Mouse (Mus musculus): Measurements from ENCODE around the gene Dsel. TPM values are rescaled to one million over a fixed set of nuclear protein-coding genes. Genes with fewer than 3 reads are reported as not detected.

The Dsel gene
- polyA plus RNA-seq, 1 experiment: 0.91 TPM

GRCm38 (mm10) chr1:111857852-111858251 is 6.9 kb downstream of the Dsel start:
- Histone ChIP-seq H3K4me3 (ENCODE audit: insufficient read depth, low read depth, low read length) (no peak overlapping the region), H3K27ac (ENCODE audit: insufficient read depth, low read depth, low read length) (no peak overlapping the region), H3K27me3 (replicated peaks; ENCODE audit: control insufficient read depth, insufficient read depth, low read length) (no peaks in the 10 kb centered on the region), H3K36me3 (ENCODE audit: control insufficient read depth, insufficient read depth, low read length) (no peaks in the 10 kb centered on the region), H3K4me1 (ENCODE audit: control insufficient read depth, insufficient read depth, low read length) (no peaks in the 10 kb centered on the region)
- DNase-seq: no peak
- TF ChIP-seq POLR2A (IDR thresholded peaks at IDR 0.05; ENCODE audit: low read depth, low read length) (no peak), CTCF (conservative IDR thresholded peaks at IDR 0.05; ENCODE audit: insufficient read depth, insufficient read length, low read depth, low read length) (no peak)
- 89% methylated on average over 1 of the region's 1 CpGs for WGBS

DNA sequence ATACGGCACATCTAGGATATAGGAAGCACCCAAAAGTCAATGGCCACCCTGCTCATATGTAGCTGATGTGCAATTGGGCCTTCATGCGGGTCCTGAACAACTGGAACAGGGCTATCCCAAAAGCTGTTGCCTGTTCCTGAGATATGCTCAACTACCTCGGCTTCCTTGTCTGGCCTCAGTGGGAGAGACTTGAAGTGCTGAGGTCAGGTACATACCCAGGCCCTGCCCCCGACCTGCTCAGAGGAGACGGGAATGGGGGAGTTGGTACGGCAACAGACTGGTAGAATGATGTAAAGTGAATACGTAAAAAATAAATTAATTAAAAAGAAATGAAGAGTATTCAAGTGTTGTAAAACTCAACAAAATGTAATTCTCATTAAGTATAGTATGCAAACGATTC is 12.3 kb downstream of the Dsel start:
- WGBS: 89% methylated on average over 8 of the region's 8 CpGs
- Histone ChIP-seq H3K36me3 (ENCODE audit: control insufficient read depth, insufficient read depth, low read length) (no peaks in the 10 kb centered on the region), H3K4me3 (ENCODE audit: insufficient read depth, low read depth, low read length) (no peak overlapping the region), H3K27me3 (replicated peaks; ENCODE audit: control insufficient read depth, insufficient read depth, low read length) (no peaks in the 10 kb centered on the region), H3K27ac (ENCODE audit: insufficient read depth, low read depth, low read length) (no peak overlapping the region), H3K4me1 (ENCODE audit: control insufficient read depth, insufficient read depth, low read length) (no peaks in the 10 kb centered on the region)
- TF ChIP-seq POLR2A (IDR thresholded peaks at IDR 0.05; ENCODE audit: low read depth, low read length) (no peak), CTCF (conservative IDR thresholded peaks at IDR 0.05; ENCODE audit: insufficient read depth, insufficient read length, low read depth, low read length) (no peak)
- no peak for DNase-seq

- WGBS: 60% methylated on average over 2 of the region's 2 CpGs
- no peak for TF ChIP-seq CTCF (conservative IDR thresholded peaks at IDR 0.05; ENCODE audit: insufficient read depth, insufficient read length, low read depth, low read length)
- no peak for TF ChIP-seq POLR2A (IDR thresholded peaks at IDR 0.05; ENCODE audit: low read depth, low read length)
- no peaks in the 10 kb centered on the region for H3K4me1 ChIP-seq (ENCODE audit: control insufficient read depth, insufficient read depth, low read length)
- no peaks in the 10 kb centered on the region for H3K27me3 ChIP-seq (replicated peaks; ENCODE audit: control insufficient read depth, insufficient read depth, low read length)
- no peak overlapping the region for H3K27ac ChIP-seq (ENCODE audit: insufficient read depth, low read depth, low read length)
- DNase-seq: no peak
- no peak overlapping the region for H3K4me3 ChIP-seq (ENCODE audit: insufficient read depth, low read depth, low read length)
- H3K36me3 ChIP-seq (ENCODE audit: control insufficient read depth, insufficient read depth, low read length): no peaks in the 10 kb centered on the region
These were observed 31.0 kb downstream of the Dsel start for GRCm38 (mm10) chr1:111833583-111834225.
